Mouse (Mus musculus) heart, postnatal 14 days (tissue): ENCODE data around the gene Zmpste24. TPM values are rescaled to one million over a fixed set of nuclear protein-coding genes. Genes with fewer than 3 reads are reported as not detected.

Experiments
- total RNA-seq, 2 experiments: library from RNA; stranded (reverse); gene quantifications; 2 replicates each; pipeline ENCODE4 v1.2.3; 2021

Zmpste24 gene
- total RNA-seq, 2 experiments from 2014 or later = 19.9 to 22.1 TPM

Other genes starting within 250 kb of the Zmpste24 start
- under 1 TPM; 0.12 to 0.22 TPM for gene Rims3, start 243.4 kb downstream of the Zmpste24 start, total RNA-seq
- gene Exo5, start 173.2 kb downstream of the Zmpste24 start, total RNA-seq = 1 to 10 TPM; 3.6 to 3.9 TPM
- gene Zfp69, start 146.5 kb downstream of the Zmpste24 start, total RNA-seq = 1 to 10 TPM; 1.6 to 1.9 TPM
- 10 to 100 TPM; 33.0 to 33.1 TPM for gene Smap2, start 81.0 kb downstream of the Zmpste24 start, total RNA-seq
- gene Col9a2, start 58.9 kb downstream of the Zmpste24 start, total RNA-seq = under 1 TPM; 0.39 to 0.81 TPM
- not detected for gene Tmco2, start 11.0 kb upstream of the Zmpste24 start, total RNA-seq
- 10 to 100 TPM; 15.6 to 16.9 TPM for gene Rlf, start 116.8 kb upstream of the Zmpste24 start, total RNA-seq
- not detected for gene Gm12888, start 226.7 kb upstream of the Zmpste24 start, total RNA-seq